Mouse (Mus musculus): Measurements from ENCODE around the gene Olfr1425. TPM values are rescaled to one million over a fixed set of nuclear protein-coding genes. Genes with fewer than 3 reads are reported as not detected.
"Not testable (repeated sequence)": the region's sequence is repeated elsewhere in the genome, so short reads cannot be mapped to it uniquely, and the experiment has no call there.

Olfr1425 gene
- polyA plus RNA-seq, 1 experiment from 2014 or later, result not detected

DNA sequence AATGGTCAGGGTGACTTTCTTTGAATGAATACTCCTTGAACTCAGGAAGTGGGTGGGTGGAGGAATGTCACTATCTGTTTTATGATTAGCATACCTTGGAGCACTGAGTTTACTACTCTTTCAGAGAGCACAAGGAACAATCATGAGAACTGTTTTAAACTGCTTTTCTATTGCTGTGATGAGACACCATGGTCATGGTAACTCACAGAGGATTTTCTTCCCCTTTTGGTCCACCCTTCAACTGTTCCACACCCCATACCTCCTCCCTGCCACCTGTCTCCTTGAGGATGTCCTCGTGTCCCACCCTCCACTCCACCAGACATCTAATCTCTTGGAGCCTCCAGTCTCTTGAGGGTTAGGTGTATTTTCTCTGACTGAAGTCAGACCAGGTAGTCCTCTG is 9.7 kb downstream of the Olfr1425 start:
- not testable (repeated sequence) for H3K27me3 ChIP-seq (ENCODE audit: control insufficient read depth, insufficient read depth, low read length); H3K4me1 ChIP-seq (ENCODE audit: control insufficient read depth, insufficient read depth, low read length); H3K9me3 ChIP-seq (ENCODE audit: control insufficient read depth, low read length); H3K27ac ChIP-seq (ENCODE audit: low read depth, low read length); H3K9ac ChIP-seq (replicated peaks; ENCODE audit: low read depth, low read length); H3K4me3 ChIP-seq (ENCODE audit: low read depth, low read length); ATAC-seq (ENCODE audit: low read depth); H3K36me3 ChIP-seq (ENCODE audit: control insufficient read depth, insufficient read depth, low read length); H3K4me2 ChIP-seq (ENCODE audit: low read depth, low read length)
- 77% methylated on average over 1 of the region's 1 CpGs for WGBS

DNA sequence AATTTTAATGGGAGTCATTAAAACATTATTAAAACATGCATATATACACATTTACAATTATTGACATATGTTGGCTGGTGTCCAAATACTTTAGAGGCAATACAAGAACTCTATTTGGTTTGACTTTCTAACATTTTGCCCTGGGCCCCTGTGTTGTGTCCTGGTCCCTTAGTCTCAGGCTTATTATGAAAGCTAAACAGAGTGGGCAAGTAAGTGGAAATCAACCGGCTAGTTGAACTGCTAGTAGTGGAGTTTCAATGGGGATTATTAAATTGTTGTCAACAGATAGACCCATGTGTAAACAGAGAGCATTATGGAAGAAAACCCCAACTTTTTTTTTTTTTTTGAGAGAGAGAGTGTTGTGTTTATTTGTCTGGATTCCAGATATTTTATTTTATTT is 14.9 kb downstream of the Olfr1425 start, which contains the start of gene Olfr1424:
Gene Olfr1424, minus strand, starts transcription at position 101 of the 400 bp plus-strand sequence.
- not testable (repeated sequence) for H3K27me3 ChIP-seq (ENCODE audit: control insufficient read depth, insufficient read depth, low read length); H3K36me3 ChIP-seq (ENCODE audit: control insufficient read depth, insufficient read depth, low read length); H3K9me3 ChIP-seq (ENCODE audit: control insufficient read depth, low read length); H3K4me2 ChIP-seq (ENCODE audit: low read depth, low read length); ATAC-seq (ENCODE audit: low read depth); H3K9ac ChIP-seq (replicated peaks; ENCODE audit: low read depth, low read length); H3K4me3 ChIP-seq (ENCODE audit: low read depth, low read length); H3K27ac ChIP-seq (ENCODE audit: low read depth, low read length); H3K4me1 ChIP-seq (ENCODE audit: control insufficient read depth, insufficient read depth, low read length)
- 97% methylated on average over 1 of the region's 1 CpGs for WGBS

DNA sequence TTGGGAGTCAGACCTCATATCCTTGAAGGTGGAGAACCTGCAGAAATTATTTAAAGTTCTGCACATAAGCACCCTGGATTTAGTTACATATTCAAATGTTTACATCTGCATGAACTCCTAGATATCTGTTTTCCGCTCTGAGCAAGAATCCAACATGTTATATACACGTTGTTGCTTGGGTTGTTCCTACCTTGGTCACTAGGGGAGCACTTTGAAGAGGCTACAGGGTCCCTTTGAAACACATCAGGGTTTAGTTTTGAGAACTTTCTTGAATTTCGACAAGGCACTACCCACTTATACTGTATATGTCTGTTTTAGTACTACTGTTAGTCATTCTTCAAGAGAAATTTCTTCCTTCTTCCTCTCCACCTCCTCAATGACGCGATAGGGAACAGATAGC is 34.4 kb downstream of the Olfr1425 start:
- no peaks in the 10 kb centered on the region for H3K4me1 ChIP-seq (ENCODE audit: control insufficient read depth, insufficient read depth, low read length)
- no peaks in the 10 kb centered on the region for H3K27me3 ChIP-seq (ENCODE audit: control insufficient read depth, insufficient read depth, low read length)
- no peaks in the 10 kb centered on the region for H3K36me3 ChIP-seq (ENCODE audit: control insufficient read depth, insufficient read depth, low read length)
- no peak overlapping the region for H3K4me3 ChIP-seq (ENCODE audit: low read depth, low read length)
- no peak overlapping the region for H3K27ac ChIP-seq (ENCODE audit: low read depth, low read length)
- no peak overlapping the region for H3K4me2 ChIP-seq (ENCODE audit: low read depth, low read length)
- no peak for ATAC-seq (ENCODE audit: low read depth)
- no peak overlapping the region for H3K9ac ChIP-seq (replicated peaks; ENCODE audit: low read depth, low read length)
- WGBS, result 92% methylated on average over 5 of the region's 5 CpGs
- no peaks in the 10 kb centered on the region for H3K9me3 ChIP-seq (ENCODE audit: control insufficient read depth, low read length)

DNA sequence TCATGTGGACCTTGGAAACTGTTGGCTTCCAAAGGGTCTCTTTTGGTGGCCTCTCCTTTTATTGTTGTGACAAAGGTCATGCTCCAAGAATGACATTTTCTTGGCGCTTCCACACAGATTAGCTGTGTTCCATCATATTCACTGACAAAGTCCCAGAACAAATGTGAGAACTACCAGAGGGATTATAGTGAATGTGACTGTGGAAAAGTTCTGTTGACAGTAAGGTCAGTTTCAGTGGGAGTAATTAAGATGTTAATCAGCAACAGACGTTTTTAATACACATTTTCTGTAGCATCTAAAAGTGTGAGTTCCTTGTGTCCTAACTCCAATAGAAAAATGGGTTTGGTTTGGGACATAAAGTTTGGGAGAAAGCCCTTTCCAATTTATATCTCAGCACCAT is 36.3 kb downstream of the Olfr1425 start, which contains the start of gene Olfr1423:
Gene Olfr1423, minus strand, starts transcription at position 101 of the 400 bp plus-strand sequence.
- Histone ChIP-seq H3K27ac (ENCODE audit: low read depth, low read length) (no peak within 1 kb of the TSS), H3K36me3 (ENCODE audit: control insufficient read depth, insufficient read depth, low read length) (no peaks in the 10 kb centered on the region), H3K4me2 (ENCODE audit: low read depth, low read length) (no peak within 1 kb of the TSS), H3K27me3 (ENCODE audit: control insufficient read depth, insufficient read depth, low read length) (no peaks in the 10 kb centered on the region), H3K9me3 (ENCODE audit: control insufficient read depth, low read length) (no peaks in the 10 kb centered on the region), H3K4me3 (ENCODE audit: low read depth, low read length) (no peak within 1 kb of the TSS), H3K9ac (replicated peaks; ENCODE audit: low read depth, low read length) (no peak within 1 kb of the TSS), H3K4me1 (ENCODE audit: control insufficient read depth, insufficient read depth, low read length) (no peaks in the 10 kb centered on the region)
- WGBS, result 81% methylated on average over 2 of the region's 2 CpGs
- ATAC-seq (ENCODE audit: low read depth), result no peak

DNA sequence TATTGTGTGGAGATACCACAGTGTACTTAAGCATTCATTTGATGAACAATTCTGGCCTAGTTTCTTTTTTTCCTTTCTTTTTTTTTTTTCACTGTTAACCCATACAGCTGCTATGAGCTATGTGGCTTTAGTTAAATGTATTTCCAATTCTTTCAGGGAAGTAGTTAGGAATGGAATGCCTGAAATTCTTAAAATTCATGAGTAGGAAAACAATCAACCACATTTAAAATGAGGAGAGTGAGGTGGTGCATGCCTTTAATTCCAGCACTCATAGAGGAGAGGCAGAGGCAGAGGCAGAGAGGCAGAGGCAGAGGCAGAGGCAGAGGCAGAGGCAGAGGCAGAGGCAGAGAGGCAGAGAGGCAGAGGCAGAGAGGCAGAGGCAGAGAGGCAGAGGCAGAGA is 39.8 kb downstream of the Olfr1425 start:
- Histone ChIP-seq H3K27ac (ENCODE audit: low read depth, low read length) (no peak overlapping the region), H3K27me3 (ENCODE audit: control insufficient read depth, insufficient read depth, low read length) (no peaks in the 10 kb centered on the region), H3K36me3 (ENCODE audit: control insufficient read depth, insufficient read depth, low read length) (no peaks in the 10 kb centered on the region), H3K9me3 (ENCODE audit: control insufficient read depth, low read length) (no peaks in the 10 kb centered on the region), H3K4me3 (ENCODE audit: low read depth, low read length) (no peak overlapping the region), H3K9ac (replicated peaks; ENCODE audit: low read depth, low read length) (no peak overlapping the region), H3K4me1 (ENCODE audit: control insufficient read depth, insufficient read depth, low read length) (no peaks in the 10 kb centered on the region), H3K4me2 (ENCODE audit: low read depth, low read length) (no peak overlapping the region)
- no peak for ATAC-seq (ENCODE audit: low read depth)

DNA sequence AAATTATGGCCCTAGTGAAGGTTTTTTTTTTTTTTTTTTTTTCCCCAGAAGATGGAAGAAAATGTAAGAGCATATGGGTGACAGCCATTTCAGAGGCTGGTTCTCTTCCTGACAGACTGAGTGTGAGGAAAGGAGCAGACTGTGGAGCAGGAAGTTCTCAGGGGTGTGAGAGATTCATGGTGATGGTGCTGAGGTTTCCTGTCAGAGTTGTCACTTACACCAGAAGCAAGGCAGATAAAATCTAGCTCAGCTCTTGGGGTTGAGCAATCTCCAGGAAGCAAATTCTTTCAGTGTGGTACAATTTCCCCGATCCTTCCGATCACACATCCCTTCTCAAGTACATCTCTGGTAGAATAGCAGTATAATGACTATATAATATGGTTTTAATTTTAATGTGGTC is 50.9 kb downstream of the Olfr1425 start:
- H3K36me3 ChIP-seq (ENCODE audit: control insufficient read depth, insufficient read depth, low read length), result no peaks in the 10 kb centered on the region
- H3K9ac ChIP-seq (replicated peaks; ENCODE audit: low read depth, low read length), result no peak overlapping the region
- H3K4me3 ChIP-seq (ENCODE audit: low read depth, low read length), result no peak overlapping the region
- H3K9me3 ChIP-seq (ENCODE audit: control insufficient read depth, low read length), result no peaks in the 10 kb centered on the region
- no peak overlapping the region for H3K27ac ChIP-seq (ENCODE audit: low read depth, low read length)
- WGBS, result 97% methylated on average over 2 of the region's 2 CpGs
- H3K4me1 ChIP-seq (ENCODE audit: control insufficient read depth, insufficient read depth, low read length), result no peaks in the 10 kb centered on the region
- H3K27me3 ChIP-seq (ENCODE audit: control insufficient read depth, insufficient read depth, low read length), result no peaks in the 10 kb centered on the region
- H3K4me2 ChIP-seq (ENCODE audit: low read depth, low read length), result no peak overlapping the region
- ATAC-seq (ENCODE audit: low read depth), result no peak

DNA sequence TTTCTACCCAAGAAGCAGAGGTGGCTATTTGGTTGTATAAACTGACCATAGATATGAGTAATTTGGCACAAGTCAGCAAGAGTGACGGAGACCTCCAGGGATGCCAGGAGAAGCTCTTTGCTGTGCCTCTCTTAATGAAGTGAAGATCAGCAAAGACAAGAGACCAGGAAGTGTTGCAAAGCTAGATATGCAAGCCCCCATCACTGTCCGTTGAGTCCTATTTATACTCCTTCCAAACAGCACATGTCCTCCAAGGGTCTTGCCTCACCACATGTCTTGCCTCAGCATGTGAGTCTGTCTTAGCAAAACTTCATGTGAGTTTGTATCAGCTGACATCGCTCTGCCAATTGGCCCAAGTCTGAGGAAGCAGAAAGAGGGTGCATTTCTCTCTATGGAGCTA is 52.2 kb downstream of the Olfr1425 start:
- Histone ChIP-seq H3K4me2 (ENCODE audit: low read depth, low read length) (no peak overlapping the region), H3K9ac (replicated peaks; ENCODE audit: low read depth, low read length) (no peak overlapping the region), H3K4me1 (ENCODE audit: control insufficient read depth, insufficient read depth, low read length) (no peaks in the 10 kb centered on the region), H3K36me3 (ENCODE audit: control insufficient read depth, insufficient read depth, low read length) (no peaks in the 10 kb centered on the region), H3K4me3 (ENCODE audit: low read depth, low read length) (no peak overlapping the region), H3K27ac (ENCODE audit: low read depth, low read length) (no peak overlapping the region), H3K9me3 (ENCODE audit: control insufficient read depth, low read length) (no peaks in the 10 kb centered on the region), H3K27me3 (ENCODE audit: control insufficient read depth, insufficient read depth, low read length) (no peaks in the 10 kb centered on the region)
- WGBS, result 98% methylated on average over 3 of the region's 3 CpGs
- ATAC-seq (ENCODE audit: low read depth), result no peak

DNA sequence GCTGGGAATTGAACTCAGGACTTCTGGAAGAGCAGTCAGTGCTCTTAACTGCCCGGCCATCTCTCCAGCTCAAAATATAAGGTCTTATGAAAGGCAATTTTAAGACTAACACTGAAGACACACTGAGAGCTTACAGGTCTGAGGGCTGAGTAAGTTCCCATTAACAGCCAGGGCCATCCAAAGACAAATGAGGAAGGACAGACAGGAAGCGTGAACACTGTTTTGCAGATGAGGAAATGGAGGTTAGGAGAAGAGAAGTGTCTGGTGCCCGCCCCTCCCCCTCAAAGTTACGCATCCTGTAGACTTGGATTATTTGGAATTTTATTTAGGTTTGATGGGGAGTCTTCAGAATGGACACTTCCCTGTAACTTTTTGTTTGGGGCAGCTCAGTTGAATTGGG is 53.4 kb downstream of the Olfr1425 start:
- Histone ChIP-seq H3K9me3 (ENCODE audit: control insufficient read depth, low read length) (no peaks in the 10 kb centered on the region), H3K36me3 (ENCODE audit: control insufficient read depth, insufficient read depth, low read length) (no peaks in the 10 kb centered on the region), H3K4me2 (ENCODE audit: low read depth, low read length) (no peak overlapping the region), H3K27ac (ENCODE audit: low read depth, low read length) (no peak overlapping the region), H3K4me3 (ENCODE audit: low read depth, low read length) (no peak overlapping the region), H3K9ac (replicated peaks; ENCODE audit: low read depth, low read length) (no peak overlapping the region), H3K4me1 (ENCODE audit: control insufficient read depth, insufficient read depth, low read length) (no peaks in the 10 kb centered on the region), H3K27me3 (ENCODE audit: control insufficient read depth, insufficient read depth, low read length) (no peaks in the 10 kb centered on the region)
- no peak for ATAC-seq (ENCODE audit: low read depth)
- 80% methylated on average over 4 of the region's 4 CpGs for WGBS

Data from neural tube, embryonic 14.5 days (tissue).